Mouse (Mus musculus): Measurements from ENCODE around the gene 4930503B20Rik.

DNA sequence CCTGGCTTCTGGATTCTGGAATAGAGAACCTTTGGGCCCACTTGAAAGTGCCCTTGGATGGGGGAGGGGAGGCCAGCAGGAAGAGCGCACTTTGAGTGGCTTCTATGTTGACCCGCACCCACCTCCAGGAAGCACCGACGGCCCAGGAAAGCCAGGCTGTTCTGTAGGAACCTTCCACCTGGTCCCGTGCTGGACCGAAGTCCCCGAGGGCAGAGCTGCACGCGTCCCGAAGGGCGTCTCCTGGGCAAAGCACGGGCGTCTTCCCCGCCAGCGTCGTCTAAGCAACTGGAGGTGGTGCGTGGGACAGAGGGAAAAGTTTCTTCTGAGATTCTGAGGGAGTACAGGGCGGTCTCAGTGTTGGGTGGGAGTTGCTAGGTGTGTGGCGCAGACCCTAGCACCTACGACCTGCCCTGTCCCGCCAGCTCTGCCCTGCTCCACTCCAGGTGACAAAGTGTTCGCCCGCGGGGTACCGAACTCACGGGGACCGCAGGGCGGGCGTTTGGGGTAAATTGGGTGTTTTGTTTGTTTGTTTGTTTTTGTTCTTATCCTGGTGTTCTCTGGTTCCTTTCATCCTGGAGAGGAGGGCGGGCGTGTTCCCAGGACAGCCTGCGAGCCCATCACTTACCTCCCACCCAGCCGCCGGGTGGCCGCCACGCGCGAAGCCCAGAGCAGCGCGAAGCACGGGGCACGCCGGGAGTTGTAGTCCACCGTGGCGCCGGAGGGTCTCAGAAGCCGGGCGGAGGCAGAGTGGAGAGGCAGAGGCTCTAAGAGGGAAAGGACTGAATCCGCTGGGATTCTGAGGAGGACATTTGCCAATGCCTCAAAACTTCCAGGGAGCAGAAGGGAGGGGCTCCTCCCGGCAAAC is 33.9 kb upstream of the 4930503B20Rik start, which contains the start of gene Samd13:
- TF ChIP-seq CTCF (IDR thresholded peaks at IDR 0.05; ENCODE audit: low read depth) (no peak), EP300 (IDR thresholded peaks at IDR 0.05; ENCODE audit: low read depth) (no peak)

Measured in heart, postnatal 0 days (tissue).